Mouse (Mus musculus) ovary, adult 10 weeks (tissue): Measurements from ENCODE around the gene Tmem204. TPM values are rescaled to one million over a fixed set of nuclear protein-coding genes. Genes with fewer than 3 reads are reported as not detected.

Experiments used
- polyA plus RNA-seq: library from polyadenylated mRNA; stranded (reverse); fragments of 350-450 nt; fragmentation: Illumina TruSeq; extraction: RNeasy Lipid Tissue Mini Kit (QIAGEN cat#74804); gene quantifications from one replicate; pipeline ENCODE4 v1.2.3, GENCODE M21; 2014

Tmem204 gene
- polyA plus RNA-seq: 8.2 TPM

GRCm38 (mm10) chr17:25083444-25083931 is at the start of gene Tmem204:
Gene Tmem204, minus strand, starts transcription at chr17:25083591.

GRCm38 (mm10) chr17:25120406-25120805 is 37.0 kb upstream of the Tmem204 start, which contains the start of gene Ptx4:
Gene Ptx4, plus strand, starts transcription at chr17:25120760.

GRCm38 (mm10) chr17:25115664-25116432 is 32.5 kb upstream of the Tmem204 start, which contains the start of gene Telo2:
Gene Telo2, minus strand, starts transcription at chr17:25115967.

GRCm38 (mm10) chr17:25015655-25016291 is 67.6 kb downstream of the Tmem204 start, which contains the start of the genes Cramp1l and Ift140:
Gene Cramp1l, minus strand, starts transcription at chr17:25015788.
Gene Ift140, plus strand, starts transcription at chr17:25016085.

Other genes starting within 250 kb of the Tmem204 start
- gene Hagh, start 243.4 kb downstream of the Tmem204 start, polyA plus RNA-seq: 2.5 TPM
- gene Fahd1, start 233.2 kb downstream of the Tmem204 start, polyA plus RNA-seq: 54.8 TPM
- gene Igfals, start 217.6 kb downstream of the Tmem204 start, polyA plus RNA-seq: not detected
- 2.1 TPM for gene Nubp2, start 197.2 kb downstream of the Tmem204 start, polyA plus RNA-seq
- not detected for gene Spsb3, start 196.9 kb downstream of the Tmem204 start, polyA plus RNA-seq
- gene Eme2, start 188.5 kb downstream of the Tmem204 start, polyA plus RNA-seq: 1.4 TPM
- gene Mrps34, start 188.5 kb downstream of the Tmem204 start, polyA plus RNA-seq: 0.94 TPM
- gene Nme3, start 187.1 kb downstream of the Tmem204 start, polyA plus RNA-seq: 1.0 TPM
- 4.4 TPM for gene Mapk8ip3, start 146.6 kb downstream of the Tmem204 start, polyA plus RNA-seq
- gene Jpt2, start 122.9 kb downstream of the Tmem204 start, polyA plus RNA-seq: 90.6 TPM
- gene Cramp1l, start 67.8 kb downstream of the Tmem204 start, polyA plus RNA-seq: 8.0 TPM
- gene Ift140, start 67.5 kb downstream of the Tmem204 start, polyA plus RNA-seq: 20.0 TPM
- 1.1 TPM for gene Telo2, start 32.4 kb upstream of the Tmem204 start, polyA plus RNA-seq
- gene Ptx4, start 37.2 kb upstream of the Tmem204 start, polyA plus RNA-seq: not detected
- gene Clcn7, start 49.8 kb upstream of the Tmem204 start, polyA plus RNA-seq: 3.7 TPM
- not detected for gene Ccdc154, start 78.9 kb upstream of the Tmem204 start, polyA plus RNA-seq
- gene Gm38655, start 91.9 kb upstream of the Tmem204 start, polyA plus RNA-seq: not detected
- 19.2 TPM for gene BC003965, start 101.0 kb upstream of the Tmem204 start, polyA plus RNA-seq
- 22.2 TPM for gene Unkl, start 104.8 kb upstream of the Tmem204 start, polyA plus RNA-seq
- gene Gnptg, start 156.5 kb upstream of the Tmem204 start, polyA plus RNA-seq: 8.4 TPM
- gene Tsr3, start 156.6 kb upstream of the Tmem204 start, polyA plus RNA-seq: 4.8 TPM
- not detected for gene Baiap3, start 172.8 kb upstream of the Tmem204 start, polyA plus RNA-seq
- 305 TPM for gene Ube2i, start 191.0 kb upstream of the Tmem204 start, polyA plus RNA-seq
- not detected for gene Prss34, start 214.8 kb upstream of the Tmem204 start, polyA plus RNA-seq
- gene Prss28, start 225.1 kb upstream of the Tmem204 start, polyA plus RNA-seq: not detected
- not detected for gene Prss29, start 235.1 kb upstream of the Tmem204 start, polyA plus RNA-seq